Mouse (Mus musculus) heart, postnatal 0 days (tissue): ENCODE results near the gene Mtif2. TPM values are rescaled to one million over a fixed set of nuclear protein-coding genes. Genes with fewer than 3 reads are reported as not detected.

Source experiments
- ATAC-seq: fragments of 200-750 bp; cut with Nextera tagmentation; 2 replicates; pipeline ENCODE4 v1.8.0; 2017; ENCODE audit warnings: low read depth, moderate number of reproducible peaks, moderate library complexity; ENCODE audit not compliant: insufficient read depth
- DNase-seq: peaks from one replicate; pipeline ENCODE4 v3.0.0-alpha.2; 2016; ENCODE audit warnings: low spot score
- H3K27ac ChIP-seq: fragments of 300-500 bp; sonication (generic); 2 replicates; pipeline ENCODE4 v1.5.1; 2014; ENCODE audit warnings: low read depth, mild to moderate bottlenecking
- H3K27me3 ChIP-seq: fragments of 300-500 bp; sonication (generic); 2 replicates; pipeline ENCODE4 v1.6.1; 2014; ENCODE audit warnings: low read length, mixed read lengths; ENCODE audit not compliant: control insufficient read depth, insufficient read depth
- H3K36me3 ChIP-seq: fragments of 300-500 bp; sonication (generic); replicated peaks from 2 replicates; pipeline ENCODE4 v1.6.1; 2014; ENCODE audit warnings: low read length, mixed read lengths; ENCODE audit not compliant: control insufficient read depth, insufficient read depth
- H3K4me1 ChIP-seq: fragments of 300-500 bp; sonication (generic); 2 replicates; pipeline ENCODE4 v1.6.1; 2014; ENCODE audit warnings: antibody characterized with exemption; ENCODE audit not compliant: control insufficient read depth, insufficient read depth
- H3K4me2 ChIP-seq: fragments of 300-500 bp; sonication (generic); 2 replicates; pipeline ENCODE4 v1.6.1; 2014; ENCODE audit warnings: low read depth, mild to moderate bottlenecking, low read length, moderate library complexity
- H3K4me3 ChIP-seq: fragments of 300-500 bp; sonication (generic); 2 replicates; pipeline ENCODE4 v1.5.1; 2014; ENCODE audit warnings: low read depth, low read length
- H3K9ac ChIP-seq: fragments of 300-500 bp; sonication (generic); replicated peaks from 2 replicates; pipeline ENCODE4 v1.6.1; 2014; ENCODE audit warnings: low read depth, low read length, mixed read lengths
- H3K9me3 ChIP-seq: fragments of 300-500 bp; sonication (generic); replicated peaks from 2 replicates; pipeline ENCODE4 v1.6.1; 2016; ENCODE audit warnings: low read length; ENCODE audit not compliant: control insufficient read depth
- CTCF ChIP-seq: IDR thresholded peaks from 2 replicates; pipeline ENCODE4 v1.5.1; 2016; ENCODE audit warnings: antibody characterized with exemption, control low read depth, low read depth
- EP300 ChIP-seq: IDR thresholded peaks from 2 replicates; pipeline ENCODE4 v1.6.1; 2016; ENCODE audit warnings: antibody characterized with exemption, low read depth
- WGBS: fragments of 180-500 bp; shearing (Covaris S2); extraction: QIAGEN DNeasy Blood & Tissue Kit; methylation state at CpG from one replicate; pipeline ENCODE4 v1.1.7; 2014; 5-methylcytosine and 5-hydroxymethylcytosine counted together
- polyA plus RNA-seq: library from polyadenylated mRNA; unstranded; fragments of >200 nt; fragmentation: Nextera tagmentation; extraction: Ambion mirVana; gene quantifications from 2 replicates; pipeline ENCODE4 v1.2.1, GENCODE M21; 2015
- total RNA-seq: library from RNA; depleted of rRNA; stranded (reverse); fragments of >200 nt; gene quantifications from 2 replicates; pipeline ENCODE4 v1.2.3, GENCODE M21; 2014; ENCODE audit warnings: low replicate concordance

Gene Mtif2
- total and polyA plus RNA-seq, 2 experiments from 2014 or later = 15.5 to 50.4 TPM

- Histone ChIP-seq H3K9me3 (no peaks in the 10 kb centered on the region), H3K9ac (no peak overlapping the region), H3K27me3 (no peaks in the 10 kb centered on the region), H3K27ac (no peak overlapping the region), H3K4me3 (no peak overlapping the region), H3K36me3 (peaks cover 29% of the 10 kb centered on the region), H3K4me1 (0 out of 2 replicates have a peak, but pooled peaks cover 6% of the 10 kb centered on the region), H3K4me2 (no peak overlapping the region)
- TF ChIP-seq EP300 (no peak), CTCF (no peak)
- DNase-seq (no peak), ATAC-seq (no peak)
- WGBS = 98% methylated on average over 1 of the region's 1 CpGs
Measured at GRCm38 (mm10) chr11:29509421-29509820, 16.8 kb upstream of the Mtif2 start.

GRCm38 (mm10) chr11:29512818-29513535 is 13.2 kb upstream of the Mtif2 start:
- H3K4me2 ChIP-seq = no peak overlapping the region
- H3K27ac ChIP-seq = no peak overlapping the region
- H3K4me1 ChIP-seq = 0 out of 2 replicates have a peak, but pooled peaks cover 6% of the 10 kb centered on the region
- no peaks in the 10 kb centered on the region for H3K9me3 ChIP-seq
- TF ChIP-seq CTCF = no peak
- no peak for TF ChIP-seq EP300
- peaks cover 17% of the 10 kb centered on the region for H3K36me3 ChIP-seq
- ATAC-seq (no peak), DNase-seq (no peak)
- H3K9ac ChIP-seq = no peak overlapping the region
- 94% methylated on average over 4 of the region's 4 CpGs for WGBS
- no peaks in the 10 kb centered on the region for H3K27me3 ChIP-seq
- H3K4me3 ChIP-seq = no peak overlapping the region

- Histone ChIP-seq H3K9me3 (0 out of 2 replicates have a peak, but pooled peaks cover 6% of the 10 kb centered on the region), H3K27me3 (no peaks in the 10 kb centered on the region), H3K4me1 (0 out of 2 replicates have a peak, but pooled peaks cover 6% of the 10 kb centered on the region), H3K4me2 (peak overlapping the region; percentile 60), H3K9ac (peak overlapping the region; percentile 49), H3K27ac (peak overlapping the region; percentile 73), H3K36me3 (peaks cover 17% of the 10 kb centered on the region), H3K4me3 (peak overlapping the region; percentile 70)
- peak; percentile 3; the same call in 1 of the 2 replicates for ATAC-seq
- TF ChIP-seq EP300 = no peak
- no peak for TF ChIP-seq CTCF
- DNase-seq = no peak
- 24% methylated on average over 10 of the region's 10 CpGs for WGBS
Measured at GRCm38 (mm10) chr11:29514325-29514681, 11.9 kb upstream of the Mtif2 start.

DNA sequence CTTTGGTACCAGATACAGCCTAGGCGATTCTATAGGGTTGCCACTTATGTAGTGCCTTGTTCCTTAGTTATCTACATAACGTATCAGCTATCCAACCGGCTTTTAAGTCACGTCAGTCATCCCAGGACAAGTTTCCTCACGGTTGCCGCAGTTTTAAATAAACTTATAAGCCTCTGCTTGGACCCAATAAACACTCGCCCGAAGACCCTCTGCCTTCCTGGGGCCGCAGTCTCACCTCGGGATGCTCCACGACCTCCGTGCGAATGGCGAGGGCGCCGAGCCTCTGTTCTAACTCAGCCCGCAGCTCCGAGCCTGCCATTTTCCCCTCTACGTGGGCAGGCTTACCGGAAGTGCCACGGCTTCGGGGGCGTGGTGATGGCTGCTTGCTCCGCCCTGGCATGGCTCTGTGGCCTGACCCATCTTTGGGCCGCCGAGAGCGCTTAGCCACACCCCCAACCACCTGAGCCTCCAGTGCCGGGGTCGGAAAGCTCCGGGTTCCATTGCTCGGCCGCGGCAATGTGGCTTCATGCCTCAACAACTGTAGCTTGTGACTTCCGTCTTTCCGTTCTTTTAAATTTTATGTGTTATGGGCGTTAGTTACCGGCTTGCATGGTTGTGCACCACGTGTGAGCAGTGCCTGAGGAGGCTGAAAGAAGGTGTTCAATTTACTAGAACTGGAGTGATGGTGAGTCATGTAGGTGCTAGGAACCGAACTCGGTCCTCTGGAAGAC is 11.4 kb upstream of the Mtif2 start, which contains the start of gene Prorsd1:
TSS of gene Prorsd1 (minus strand) at position 352 of the 731 bp plus-strand sequence.
- Histone ChIP-seq H3K27ac (peak within 1 kb of the TSS; percentile 73), H3K27me3 (no peaks in the 10 kb centered on the region), H3K4me2 (peak within 1 kb of the TSS; percentile 60), H3K4me1 (0 out of 2 replicates have a peak, but pooled peaks cover 6% of the 10 kb centered on the region), H3K4me3 (peak within 1 kb of the TSS; percentile 70), H3K9ac (peak within 1 kb of the TSS; percentile 49), H3K9me3 (0 out of 2 replicates have a peak, but pooled peaks cover 6% of the 10 kb centered on the region), H3K36me3 (peaks cover 14% of the 10 kb centered on the region)
- DNase-seq (peak; percentile 78), ATAC-seq (peak; percentile 99)
- TF ChIP-seq CTCF (no peak), EP300 (no peak)
- 2% methylated on average over 40 of the region's 40 CpGs for WGBS

GRCm38 (mm10) chr11:29538201-29538600 is 12.0 kb downstream of the Mtif2 start:
- Histone ChIP-seq H3K9ac (no peak overlapping the region), H3K4me1 (no peaks in the 10 kb centered on the region), H3K27me3 (no peaks in the 10 kb centered on the region), H3K27ac (no peak overlapping the region), H3K36me3 (peaks cover 66% of the 10 kb centered on the region), H3K9me3 (no peaks in the 10 kb centered on the region), H3K4me3 (no peak overlapping the region), H3K4me2 (no peak overlapping the region)
- TF ChIP-seq CTCF (no peak), EP300 (no peak)
- ATAC-seq (no peak), DNase-seq (no peak)
- WGBS = 93% methylated on average over 1 of the region's 1 CpGs
